Mouse (Mus musculus): ENCODE results near the gene Ugt1a6b. TPM values are rescaled to one million over a fixed set of nuclear protein-coding genes. Genes with fewer than 3 reads are reported as not detected.

Gene Ugt1a6b
- polyA plus RNA-seq, 1 experiment: 0.29 TPM

GRCm38 (mm10) chr1:88230981-88231802, 128.1 kb downstream of the Ugt1a6b start:
- 76% methylated on average over 6 of the region's 6 CpGs for WGBS

DNA sequence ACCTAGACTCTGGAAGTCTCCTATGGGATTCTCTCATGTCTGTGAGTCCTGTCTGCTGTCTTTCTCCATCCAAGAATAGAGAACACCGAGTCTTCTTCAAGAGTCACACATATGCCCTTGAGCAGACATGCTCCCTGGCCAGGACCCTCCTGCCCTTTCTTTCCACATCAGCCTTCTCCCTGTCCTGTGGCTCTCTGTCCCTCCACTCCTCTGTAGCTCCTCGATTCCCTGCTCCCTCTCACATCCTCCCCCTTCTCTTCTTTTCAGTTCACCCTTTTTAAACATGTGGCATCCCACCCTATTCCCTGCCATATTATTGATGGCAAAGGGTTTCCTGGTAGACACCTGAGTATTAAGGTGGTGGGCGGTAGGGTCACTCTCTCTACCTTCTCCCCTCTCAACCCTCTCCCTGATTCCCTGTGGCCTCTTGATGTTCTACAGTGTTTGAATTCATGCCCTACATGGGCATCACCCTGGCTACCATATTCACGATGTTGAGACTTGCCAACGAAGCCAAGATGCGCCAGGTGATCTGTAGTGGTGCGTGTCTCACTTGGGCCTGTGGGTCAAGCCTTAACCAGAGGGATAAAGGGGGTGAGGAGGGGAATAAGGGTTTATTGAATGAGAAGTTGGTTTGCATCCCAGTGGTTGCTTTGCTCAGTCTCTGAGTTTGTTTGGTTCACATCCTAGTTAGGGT, 128.9 kb downstream of the Ugt1a6b start:
- Histone ChIP-seq H3K4me1 (ENCODE audit: control insufficient read depth, insufficient read depth, insufficient read length) (no peaks in the 10 kb centered on the region), H3K4me3 (ENCODE audit: extremely low read depth, insufficient read depth, insufficient read length) (no peak overlapping the region), H3K27me3 (ENCODE audit: control insufficient read depth, insufficient read depth, low read length) (no peaks in the 10 kb centered on the region), H3K27ac (ENCODE audit: insufficient read depth, low read length) (no peak overlapping the region), H3K36me3 (ENCODE audit: control insufficient read depth, insufficient read depth, low read length) (no peaks in the 10 kb centered on the region)
- no peak for DNase-seq (ENCODE audit: low read depth in 1 of 2, low spot score in 2 of 2)
- TF ChIP-seq CTCF (IDR thresholded peaks at IDR 0.05; ENCODE audit: extremely low read depth, insufficient read depth, insufficient read length, insufficient replicate concordance) (no peak), POLR2A (IDR thresholded peaks at IDR 0.05; ENCODE audit: low read depth, low read length) (no peak)
- 68% methylated on average over 7 of the region's 7 CpGs for WGBS

More at GRCm38 (mm10) chr1:88230981-88231802, 128.1 kb downstream of the Ugt1a6b start:
- H3K4me3 ChIP-seq (ENCODE audit: extremely low read depth, insufficient read depth, insufficient read length): no peak overlapping the region
- no peaks in the 10 kb centered on the region for H3K27me3 ChIP-seq (ENCODE audit: control insufficient read depth, insufficient read depth, low read length)
- no peak for TF ChIP-seq CTCF (IDR thresholded peaks at IDR 0.05; ENCODE audit: extremely low read depth, insufficient read depth, insufficient read length, insufficient replicate concordance)
- TF ChIP-seq POLR2A (IDR thresholded peaks at IDR 0.05; ENCODE audit: low read depth, low read length): no peak
- H3K4me1 ChIP-seq (ENCODE audit: control insufficient read depth, insufficient read depth, insufficient read length): no peaks in the 10 kb centered on the region
- no peak overlapping the region for H3K27ac ChIP-seq (ENCODE audit: insufficient read depth, low read length)
- no peaks in the 10 kb centered on the region for H3K36me3 ChIP-seq (ENCODE audit: control insufficient read depth, insufficient read depth, low read length)
- DNase-seq (ENCODE audit: low read depth in 1 of 2, low spot score in 2 of 2): no peak

DNA sequence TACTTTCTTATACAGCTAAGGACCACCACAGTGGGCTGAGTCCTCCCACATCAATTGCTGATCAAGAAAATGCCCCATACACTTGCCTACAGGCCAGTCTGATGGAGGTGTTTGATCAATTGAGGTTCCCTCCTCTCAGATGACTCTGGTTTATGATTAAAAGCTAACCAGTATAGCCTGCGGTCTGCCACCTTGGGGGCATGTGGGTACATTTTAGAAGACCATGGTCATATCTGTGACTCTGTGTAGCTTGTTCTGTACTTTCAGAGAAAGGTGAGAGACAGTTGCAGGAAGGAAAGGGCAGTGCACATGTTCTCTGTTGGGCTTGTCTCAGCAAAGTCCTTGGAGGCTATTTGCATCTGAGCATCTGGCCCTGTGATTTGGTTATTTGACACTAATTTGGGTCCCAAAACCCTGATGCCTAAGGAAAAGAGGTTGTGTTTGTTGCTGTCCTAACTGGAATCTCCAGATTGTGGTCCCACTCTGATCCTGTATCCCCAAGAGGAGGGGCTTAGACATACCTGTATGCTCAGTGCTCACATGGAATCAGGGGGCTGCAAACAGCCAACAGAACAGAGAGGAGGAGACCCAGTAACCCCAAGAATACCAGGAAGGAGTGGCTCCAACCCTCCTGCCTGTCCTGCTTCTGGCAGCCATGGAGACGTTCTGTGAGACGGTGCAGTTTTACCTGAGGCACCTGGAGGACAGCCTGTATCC, 129.8 kb downstream of the Ugt1a6b start:
- TF ChIP-seq CTCF (IDR thresholded peaks at IDR 0.05; ENCODE audit: extremely low read depth, insufficient read depth, insufficient read length, insufficient replicate concordance) (no peak), POLR2A (IDR thresholded peaks at IDR 0.05; ENCODE audit: low read depth, low read length) (no peak)
- Histone ChIP-seq H3K27me3 (ENCODE audit: control insufficient read depth, insufficient read depth, low read length) (no peaks in the 10 kb centered on the region), H3K4me3 (ENCODE audit: extremely low read depth, insufficient read depth, insufficient read length) (no peak overlapping the region), H3K36me3 (ENCODE audit: control insufficient read depth, insufficient read depth, low read length) (no peaks in the 10 kb centered on the region), H3K4me1 (ENCODE audit: control insufficient read depth, insufficient read depth, insufficient read length) (no peaks in the 10 kb centered on the region), H3K27ac (ENCODE audit: insufficient read depth, low read length) (no peak overlapping the region)
- DNase-seq (ENCODE audit: low read depth in 1 of 2, low spot score in 2 of 2): no peak
- WGBS: 53% methylated on average over 3 of the region's 3 CpGs

DNA sequence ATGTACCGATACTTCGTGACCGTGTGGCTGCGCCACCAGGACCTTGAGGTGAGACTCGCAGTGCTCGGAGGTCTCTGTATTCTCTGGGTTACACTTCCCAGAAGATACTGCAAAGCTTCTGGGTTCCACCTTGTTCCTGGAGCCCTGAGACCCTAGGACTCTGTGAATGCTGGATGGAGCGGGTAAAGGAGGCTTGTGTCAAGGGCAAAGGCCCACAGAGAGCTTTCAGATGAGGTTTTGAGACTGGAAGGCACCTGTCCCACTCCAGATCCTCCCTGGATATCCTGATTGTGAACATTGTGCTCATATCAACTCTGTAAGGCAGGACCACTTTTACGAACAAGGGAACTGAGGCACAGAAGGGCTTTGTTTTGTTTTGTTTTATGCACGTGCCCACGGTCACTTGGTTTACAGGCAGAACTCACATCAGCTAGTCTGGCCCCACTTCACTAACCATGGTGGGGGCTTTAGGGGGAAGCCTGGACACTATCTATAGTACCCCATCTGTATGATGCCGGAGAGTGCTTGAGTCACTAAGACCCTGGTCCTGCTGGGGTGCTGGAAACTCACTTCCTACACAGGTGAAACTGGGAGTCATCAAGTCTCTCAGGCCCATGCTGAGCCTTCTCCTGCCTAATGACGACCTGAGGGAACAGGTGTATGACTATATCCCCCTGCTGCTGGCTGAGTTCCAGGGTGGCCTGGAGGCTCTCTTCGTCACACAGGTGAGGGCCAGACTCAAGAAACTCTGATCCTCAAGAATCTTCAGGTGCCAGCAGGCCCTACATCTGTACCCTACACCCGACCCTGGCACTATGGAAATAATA, 130.6 kb downstream of the Ugt1a6b start:
- Histone ChIP-seq H3K4me3 (ENCODE audit: extremely low read depth, insufficient read depth, insufficient read length) (no peak overlapping the region), H3K4me1 (ENCODE audit: control insufficient read depth, insufficient read depth, insufficient read length) (no peaks in the 10 kb centered on the region), H3K27ac (ENCODE audit: insufficient read depth, low read length) (no peak overlapping the region), H3K27me3 (ENCODE audit: control insufficient read depth, insufficient read depth, low read length) (no peaks in the 10 kb centered on the region), H3K36me3 (ENCODE audit: control insufficient read depth, insufficient read depth, low read length) (no peaks in the 10 kb centered on the region)
- WGBS: 67% methylated on average over 14 of the region's 14 CpGs
- DNase-seq (ENCODE audit: low read depth in 1 of 2, low spot score in 2 of 2): no peak
- TF ChIP-seq CTCF (IDR thresholded peaks at IDR 0.05; ENCODE audit: extremely low read depth, insufficient read depth, insufficient read length, insufficient replicate concordance): no peak
- no peak for TF ChIP-seq POLR2A (IDR thresholded peaks at IDR 0.05; ENCODE audit: low read depth, low read length)

GRCm38 (mm10) chr1:88234248-88234610, 131.2 kb downstream of the Ugt1a6b start:
- no peak overlapping the region for H3K4me3 ChIP-seq (ENCODE audit: extremely low read depth, insufficient read depth, insufficient read length)
- no peak overlapping the region for H3K27ac ChIP-seq (ENCODE audit: insufficient read depth, low read length)
- no peak for DNase-seq (ENCODE audit: low read depth in 1 of 2, low spot score in 2 of 2)
- TF ChIP-seq POLR2A (IDR thresholded peaks at IDR 0.05; ENCODE audit: low read depth, low read length) (no peak), CTCF (IDR thresholded peaks at IDR 0.05; ENCODE audit: extremely low read depth, insufficient read depth, insufficient read length, insufficient replicate concordance) (no peak)
- no peaks in the 10 kb centered on the region for H3K27me3 ChIP-seq (ENCODE audit: control insufficient read depth, insufficient read depth, low read length)
- 64% methylated on average over 4 of the region's 4 CpGs for WGBS
- H3K36me3 ChIP-seq (ENCODE audit: control insufficient read depth, insufficient read depth, low read length): no peaks in the 10 kb centered on the region
- no peaks in the 10 kb centered on the region for H3K4me1 ChIP-seq (ENCODE audit: control insufficient read depth, insufficient read depth, insufficient read length)

DNA sequence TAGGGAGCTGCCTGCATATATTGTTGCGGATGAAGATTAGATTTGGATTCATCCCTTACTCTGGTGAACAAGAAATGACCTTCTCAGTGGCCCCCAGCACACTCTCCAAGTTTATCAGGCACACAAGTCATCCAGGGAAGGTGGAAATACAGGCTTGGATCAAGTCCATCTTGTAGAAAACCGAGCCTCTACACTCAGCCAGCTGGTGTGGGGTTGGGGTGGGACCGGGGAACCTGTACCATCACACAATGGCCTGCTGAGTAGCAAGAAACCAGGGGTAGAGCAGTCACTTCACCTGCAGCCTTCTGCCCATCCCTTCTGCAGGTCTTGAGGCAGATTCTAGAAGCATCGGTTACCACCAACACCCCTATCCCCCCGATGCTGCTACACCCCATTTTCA, 131.6 kb downstream of the Ugt1a6b start:
- no peak for TF ChIP-seq CTCF (IDR thresholded peaks at IDR 0.05; ENCODE audit: extremely low read depth, insufficient read depth, insufficient read length, insufficient replicate concordance)
- no peak for TF ChIP-seq POLR2A (IDR thresholded peaks at IDR 0.05; ENCODE audit: low read depth, low read length)
- H3K27ac ChIP-seq (ENCODE audit: insufficient read depth, low read length): no peak overlapping the region
- no peak for DNase-seq (ENCODE audit: low read depth in 1 of 2, low spot score in 2 of 2)
- no peak overlapping the region for H3K4me3 ChIP-seq (ENCODE audit: extremely low read depth, insufficient read depth, insufficient read length)
- no peaks in the 10 kb centered on the region for H3K36me3 ChIP-seq (ENCODE audit: control insufficient read depth, insufficient read depth, low read length)
- H3K27me3 ChIP-seq (ENCODE audit: control insufficient read depth, insufficient read depth, low read length): no peaks in the 10 kb centered on the region
- WGBS: 43% methylated on average over 5 of the region's 5 CpGs
- H3K4me1 ChIP-seq (ENCODE audit: control insufficient read depth, insufficient read depth, insufficient read length): no peaks in the 10 kb centered on the region

Measured in spleen, adult 2 months (tissue).